Mouse (Mus musculus) intestine, postnatal 0 days (tissue): Measurements from ENCODE around the gene Rpl14. TPM values are rescaled to one million over a fixed set of nuclear protein-coding genes. Genes with fewer than 3 reads are reported as not detected.

ENCODE experiments used
- ATAC-seq: fragments of 200-750 bp; cut with Nextera tagmentation; 2 replicates; pipeline ENCODE4 v1.8.0; 2017; ENCODE audit warnings: mild to moderate bottlenecking, moderate TSS enrichment, moderate library complexity
- H3K27ac ChIP-seq: fragments of 300-500 bp; sonication (generic); 2 replicates; pipeline ENCODE4 v1.5.1; 2014; ENCODE audit warnings: mild to moderate bottlenecking, low read depth, low read length, moderate library complexity
- H3K27me3 ChIP-seq: fragments of 300-500 bp; sonication (generic); replicated peaks from 2 replicates; pipeline ENCODE4 v1.6.1; 2014; ENCODE audit warnings: low read length, mixed read lengths; ENCODE audit not compliant: control insufficient read depth, insufficient read depth
- H3K36me3 ChIP-seq: fragments of 300-500 bp; sonication (generic); 2 replicates; pipeline ENCODE4 v1.6.1; 2014; ENCODE audit warnings: mild to moderate bottlenecking, moderate library complexity; ENCODE audit not compliant: control insufficient read depth, insufficient read depth
- H3K4me1 ChIP-seq: fragments of 300-500 bp; sonication (generic); replicated peaks from 2 replicates; pipeline ENCODE4 v1.6.1; 2014; ENCODE audit warnings: antibody characterized with exemption, low read length, mixed read lengths; ENCODE audit not compliant: control insufficient read depth, insufficient read depth
- H3K4me2 ChIP-seq: fragments of 300-500 bp; sonication (generic); replicated peaks from 2 replicates; pipeline ENCODE4 v1.6.1; 2014; ENCODE audit warnings: low read depth, mild to moderate bottlenecking, moderate library complexity
- H3K4me3 ChIP-seq: fragments of 300-500 bp; sonication (generic); 2 replicates; pipeline ENCODE4 v1.5.1; 2014; ENCODE audit warnings: low read depth, low read length
- H3K9ac ChIP-seq: fragments of 300-500 bp; sonication (generic); 2 replicates; pipeline ENCODE4 v1.6.1; 2014; ENCODE audit warnings: mild to moderate bottlenecking, low read depth, low read length
- H3K9me3 ChIP-seq: fragments of 300-500 bp; sonication (generic); 2 replicates; pipeline ENCODE4 v1.6.1; 2016; ENCODE audit warnings: mixed run types; ENCODE audit not compliant: control insufficient read depth
- CTCF ChIP-seq: sonication (generic); IDR thresholded peaks from 2 replicates; pipeline ENCODE4 v1.5.1; 2016; ENCODE audit warnings: low read depth, mild to moderate bottlenecking, control low read depth, antibody characterized with exemption, moderate library complexity
- WGBS: fragments of 180-500 bp; shearing (Covaris S2); extraction: QIAGEN DNeasy Blood & Tissue Kit; methylation state at CpG from one replicate; pipeline ENCODE4 v1.1.7; 2014; 5-methylcytosine and 5-hydroxymethylcytosine counted together
- polyA plus RNA-seq: library from polyadenylated mRNA; unstranded; fragments of >200 nt; fragmentation: Nextera tagmentation; extraction: Ambion mirVana; gene quantifications from 2 replicates; pipeline ENCODE4 v1.2.1, GENCODE M21; 2015

Gene Rpl14
- polyA plus RNA-seq, 1 experiment from 2014 or later, result 505 TPM

GRCm38 (mm10) chr9:120595306-120595705 is 24.1 kb downstream of the Rpl14 start:
- TF ChIP-seq CTCF, result no peak
- no peak overlapping the region for H3K27ac ChIP-seq
- no peak overlapping the region for H3K4me2 ChIP-seq
- H3K4me3 ChIP-seq, result no peak overlapping the region
- no peak overlapping the region for H3K9ac ChIP-seq
- no peaks in the 10 kb centered on the region for H3K36me3 ChIP-seq
- ATAC-seq, result no peak
- no peaks in the 10 kb centered on the region for H3K9me3 ChIP-seq
- H3K27me3 ChIP-seq, result no peaks in the 10 kb centered on the region
- 71% methylated on average over 4 of the region's 4 CpGs for WGBS
- H3K4me1 ChIP-seq, result no peaks in the 10 kb centered on the region

- no peaks in the 10 kb centered on the region for H3K4me1 ChIP-seq
- H3K27me3 ChIP-seq, result no peaks in the 10 kb centered on the region
- H3K36me3 ChIP-seq, result no peaks in the 10 kb centered on the region
- TF ChIP-seq CTCF, result peak; percentile 97
- H3K4me2 ChIP-seq, result peak overlapping the region; percentile 65
- peak overlapping the region; percentile 29 for H3K4me3 ChIP-seq
- 14% methylated on average over 17 of the region's 17 CpGs for WGBS
- H3K27ac ChIP-seq, result peak overlapping the region; percentile 50; the same call in 1 of the 2 replicates
- no peak overlapping the region for H3K9ac ChIP-seq
- H3K9me3 ChIP-seq, result no peaks in the 10 kb centered on the region
- peak; percentile 90 for ATAC-seq
These were observed 30.4 kb downstream of the Rpl14 start for GRCm38 (mm10) chr9:120601488-120602171.

DNA sequence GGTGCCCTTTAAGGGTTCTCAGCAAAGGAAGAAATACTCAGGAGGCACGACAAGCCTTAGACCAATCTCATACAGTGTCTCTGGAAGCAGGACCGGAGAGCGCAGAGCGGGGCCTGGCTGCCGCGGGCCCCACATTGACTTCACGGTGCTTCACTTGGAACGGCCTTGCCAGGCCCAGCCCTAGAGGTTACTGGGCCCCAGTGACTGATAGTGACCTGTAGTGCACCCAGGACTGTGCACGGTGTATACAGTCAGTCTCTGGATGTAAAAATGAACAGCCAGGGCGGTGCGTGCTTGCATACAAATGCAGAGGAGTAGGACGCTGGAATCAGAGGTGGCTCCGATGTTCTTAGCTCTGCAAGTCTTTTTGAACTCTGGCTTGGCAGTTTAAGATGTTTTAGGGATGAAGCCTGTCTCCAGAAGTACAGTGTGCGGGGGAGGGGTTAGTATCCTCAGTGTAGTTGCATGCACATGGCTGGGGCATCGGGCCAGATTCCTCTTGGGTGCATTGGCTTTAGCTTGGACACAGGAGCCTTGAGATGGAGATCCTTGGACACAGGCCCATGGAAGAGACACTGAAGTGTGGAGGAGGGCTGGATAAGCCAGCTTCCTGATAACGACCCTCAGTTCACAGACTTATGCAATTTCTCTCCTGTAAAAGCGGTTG is 31.1 kb downstream of the Rpl14 start:
- H3K36me3 ChIP-seq, result no peaks in the 10 kb centered on the region
- peak overlapping the region; percentile 29; the same call in 1 of the 2 replicates for H3K4me3 ChIP-seq
- 37% methylated on average over 17 of the region's 17 CpGs for WGBS
- no peak overlapping the region for H3K9ac ChIP-seq
- H3K4me2 ChIP-seq, result peak overlapping the region; percentile 65
- no peaks in the 10 kb centered on the region for H3K4me1 ChIP-seq
- H3K27ac ChIP-seq, result 0 out of 2 replicates have a peak overlapping the region, but pooled peaks have one; percentile 50
- peak; percentile 69 for ATAC-seq
- peaks cover 2% of the 10 kb centered on the region; the same call in 1 of the 2 replicates for H3K9me3 ChIP-seq
- no peaks in the 10 kb centered on the region for H3K27me3 ChIP-seq
- no peak for TF ChIP-seq CTCF

DNA sequence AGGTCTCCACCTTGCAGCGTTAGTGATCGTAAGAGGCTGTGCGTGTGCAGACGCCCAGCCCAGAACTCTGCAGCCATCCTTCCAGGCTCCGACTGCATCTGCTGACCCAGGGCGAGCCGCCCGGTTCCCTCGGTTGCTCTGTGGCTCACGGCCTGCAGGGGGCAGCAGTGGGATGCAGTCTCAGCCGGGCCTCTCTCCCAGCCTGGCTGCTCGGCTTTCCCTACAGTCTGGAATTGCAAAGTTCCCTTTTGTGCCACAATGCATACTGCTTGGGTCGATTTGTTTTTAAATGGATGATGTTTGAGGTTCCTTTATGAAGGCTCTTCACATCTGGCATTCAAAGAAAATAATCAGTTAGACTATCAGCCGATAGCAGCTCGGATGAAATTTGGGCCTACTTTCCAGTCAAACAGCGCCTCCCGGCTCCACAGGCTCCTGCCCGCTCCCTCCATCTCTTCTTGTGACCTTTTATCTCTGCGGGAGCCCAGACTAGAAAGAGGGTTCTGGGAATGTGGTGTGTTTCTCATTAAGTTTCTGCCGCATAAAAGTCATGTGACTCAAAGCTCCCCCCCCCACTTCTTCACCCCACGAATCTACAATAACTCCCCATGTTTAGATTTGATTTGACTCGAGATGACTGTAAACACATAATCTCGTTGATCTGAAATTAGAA is 31.7 kb downstream of the Rpl14 start:
- H3K4me3 ChIP-seq, result no peak overlapping the region
- H3K27ac ChIP-seq, result no peak overlapping the region
- H3K4me2 ChIP-seq, result peak overlapping the region; percentile 65
- no peaks in the 10 kb centered on the region for H3K36me3 ChIP-seq
- peaks cover 9% of the 10 kb centered on the region; the same call in 1 of the 2 replicates for H3K9me3 ChIP-seq
- 16% methylated on average over 23 of the region's 23 CpGs for WGBS
- TF ChIP-seq CTCF, result peak; percentile 99
- no peaks in the 10 kb centered on the region for H3K27me3 ChIP-seq
- H3K9ac ChIP-seq, result no peak overlapping the region
- peak; percentile 54 for ATAC-seq
- H3K4me1 ChIP-seq, result no peaks in the 10 kb centered on the region

DNA sequence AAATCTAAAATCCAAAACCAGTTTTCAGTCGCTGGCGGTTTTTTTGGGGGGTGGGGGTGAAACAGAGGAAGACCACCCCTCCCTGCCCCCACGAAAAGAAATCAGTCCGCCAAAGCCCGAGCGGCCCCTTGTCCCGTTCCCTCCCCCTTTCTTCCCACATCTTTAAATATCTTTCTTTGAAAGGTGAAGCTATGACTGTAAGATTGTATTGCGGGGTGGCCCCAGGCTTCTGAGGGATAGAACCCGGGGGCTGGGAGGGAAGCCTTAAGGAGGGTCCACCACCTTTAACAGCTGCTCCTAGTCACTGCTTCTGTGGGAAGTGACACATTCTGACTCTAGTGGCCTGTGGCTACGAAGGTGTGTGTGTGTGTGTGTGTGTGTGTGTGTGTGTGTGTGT is 32.3 kb downstream of the Rpl14 start:
- no peaks in the 10 kb centered on the region for H3K36me3 ChIP-seq
- no peak overlapping the region for H3K4me3 ChIP-seq
- no peaks in the 10 kb centered on the region for H3K27me3 ChIP-seq
- WGBS, result 69% methylated on average over 10 of the region's 10 CpGs
- peaks cover 9% of the 10 kb centered on the region; the same call in 1 of the 2 replicates for H3K9me3 ChIP-seq
- H3K27ac ChIP-seq, result no peak overlapping the region
- no peaks in the 10 kb centered on the region for H3K4me1 ChIP-seq
- ATAC-seq, result no peak
- H3K4me2 ChIP-seq, result no peak overlapping the region
- no peak for TF ChIP-seq CTCF
- no peak overlapping the region for H3K9ac ChIP-seq

- no peaks in the 10 kb centered on the region for H3K36me3 ChIP-seq
- peaks cover 9% of the 10 kb centered on the region; the same call in 1 of the 2 replicates for H3K9me3 ChIP-seq
- H3K4me3 ChIP-seq, result no peak overlapping the region
- H3K4me2 ChIP-seq, result no peak overlapping the region
- H3K9ac ChIP-seq, result no peak overlapping the region
- H3K4me1 ChIP-seq, result no peaks in the 10 kb centered on the region
- TF ChIP-seq CTCF, result no peak
- 66% methylated on average over 12 of the region's 12 CpGs for WGBS
- no peak for ATAC-seq
- no peak overlapping the region for H3K27ac ChIP-seq
- H3K27me3 ChIP-seq, result no peaks in the 10 kb centered on the region
These were observed 32.7 kb downstream of the Rpl14 start for GRCm38 (mm10) chr9:120603956-120604355.
